Mouse (Mus musculus): ENCODE measurements around the gene Gm10130. TPM values are rescaled to one million over a fixed set of nuclear protein-coding genes. Genes with fewer than 3 reads are reported as not detected.

The Gm10130 gene
- polyA plus RNA-seq (2012; rRNA removed) = 0.48 and 0.54 TPM in 2 replicates

GRCm38 (mm10) chr2:150323402-150323801, at the start of gene Gm10130:
TSS of gene Gm10130 (plus strand) at chr2:150323702.

GRCm38 (mm10) chr2:150362113-150362877, 38.8 kb downstream of the Gm10130 start, which contains the start of gene 3300002I08Rik:
TSS of gene 3300002I08Rik (minus strand) at chr2:150362765.

Other genes starting within 250 kb of the Gm10130 start
- gene Zfp120, start 187.0 kb upstream of the Gm10130 start, polyA plus RNA-seq (2012; rRNA removed) = 3.6 and 4.1 TPM in 2 replicates
- not detected in 2 replicates for gene Gm10770, start 144.0 kb upstream of the Gm10130 start, polyA plus RNA-seq (2012; rRNA removed)
- not detected in 2 replicates for gene Gm14139, start 141.9 kb upstream of the Gm10130 start, polyA plus RNA-seq (2012; rRNA removed)
- gene Zfp937, start 105.6 kb upstream of the Gm10130 start, polyA plus RNA-seq (2012; rRNA removed) = 2.8 and 3.0 TPM in 2 replicates
- gene Gm21994, start 68.1 kb upstream of the Gm10130 start, polyA plus RNA-seq (2012; rRNA removed) = 1.1 and 1.2 TPM in 2 replicates
- gene Gm14124, start 66.2 kb upstream of the Gm10130 start, polyA plus RNA-seq (2012; rRNA removed) = 0.04 TPM in 1 of 2 replicates, not detected in the other
- 3.6 and 5.8 TPM in 2 replicates for gene 3300002I08Rik, start 39.1 kb downstream of the Gm10130 start, polyA plus RNA-seq (2012; rRNA removed)
- gene Zfp442, start 127.8 kb downstream of the Gm10130 start, polyA plus RNA-seq (2012; rRNA removed) = 1.4 and 1.5 TPM in 2 replicates
- gene Zfp345, start 161.4 kb downstream of the Gm10130 start, polyA plus RNA-seq (2012; rRNA removed) = 0.01 and 0.03 TPM in 2 replicates
- 0.12 and 0.21 TPM in 2 replicates for gene Cst7, start 246.7 kb downstream of the Gm10130 start, polyA plus RNA-seq (2012; rRNA removed)